Mouse (Mus musculus) cerebellum, postnatal 36 days (tissue): Measurements from ENCODE around the gene Sh3d19.
A peak's percentile ranks its signal among the peaks of the same experiment; 100 is the strongest.

Experiments used
- DNase-seq, 2 experiments: peaks; one replicate each; pipeline ENCODE4 v3.0.0; 2021 to 2022; ENCODE audit warnings: mixed read lengths in 2 of 2

Sh3d19 gene

DNA sequence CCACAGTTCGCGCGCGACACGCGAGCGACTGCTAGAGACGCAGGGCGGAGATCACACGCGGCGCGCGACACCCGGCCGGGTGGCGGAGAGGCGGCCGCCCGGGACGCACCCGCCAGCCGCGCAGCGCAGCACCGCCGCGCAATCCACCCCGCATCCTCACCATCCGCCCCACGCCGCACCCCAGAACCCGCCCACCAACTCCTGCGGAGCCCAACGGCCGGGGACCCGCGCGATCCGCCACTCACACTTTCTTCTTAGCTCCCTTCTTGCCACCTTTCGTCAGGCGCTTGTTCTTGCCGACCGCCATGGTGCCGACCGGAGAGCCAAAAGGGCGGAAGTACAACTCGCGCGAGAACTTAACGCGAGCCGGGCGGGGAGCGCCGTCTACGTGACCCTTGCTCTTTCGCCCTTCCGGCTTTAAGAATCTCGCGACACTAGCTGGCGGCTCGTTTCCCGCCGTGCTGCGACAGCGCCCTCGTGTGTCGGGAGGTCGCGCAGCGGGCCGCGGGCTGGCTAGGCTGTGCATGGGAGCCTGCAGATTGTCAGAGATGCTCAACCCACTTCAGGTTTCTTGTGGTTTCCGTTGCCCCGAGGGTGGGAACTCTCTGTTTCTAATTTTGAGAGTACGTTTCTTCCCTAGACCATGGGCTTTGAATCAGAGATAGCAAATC is 171.5 kb downstream of the Sh3d19 start, which contains the start of gene Rps3a1:
TSS of gene Rps3a1 (minus strand) at position 440 of the 671 bp plus-strand sequence.
- peak; percentile 99 to 100 for DNase-seq

DNA sequence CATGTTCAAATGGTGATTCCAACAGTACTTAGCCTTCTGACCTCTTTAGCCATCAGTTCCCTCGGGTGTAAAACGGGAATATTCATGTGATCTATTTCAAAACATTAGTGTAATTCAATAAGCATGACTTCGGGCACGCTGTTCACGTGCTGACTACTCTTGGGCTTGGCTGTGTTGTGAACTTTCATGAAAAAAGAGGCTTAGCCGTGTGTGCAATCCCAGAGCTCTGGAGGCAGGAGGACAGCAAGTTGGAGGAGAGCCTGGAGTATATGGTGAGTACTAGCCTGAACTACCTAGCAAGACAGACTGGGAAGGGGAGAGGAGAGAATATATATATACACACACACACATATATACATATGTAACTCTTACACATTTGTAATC is 172.0 kb downstream of the Sh3d19 start:
- DNase-seq = no peak

DNA sequence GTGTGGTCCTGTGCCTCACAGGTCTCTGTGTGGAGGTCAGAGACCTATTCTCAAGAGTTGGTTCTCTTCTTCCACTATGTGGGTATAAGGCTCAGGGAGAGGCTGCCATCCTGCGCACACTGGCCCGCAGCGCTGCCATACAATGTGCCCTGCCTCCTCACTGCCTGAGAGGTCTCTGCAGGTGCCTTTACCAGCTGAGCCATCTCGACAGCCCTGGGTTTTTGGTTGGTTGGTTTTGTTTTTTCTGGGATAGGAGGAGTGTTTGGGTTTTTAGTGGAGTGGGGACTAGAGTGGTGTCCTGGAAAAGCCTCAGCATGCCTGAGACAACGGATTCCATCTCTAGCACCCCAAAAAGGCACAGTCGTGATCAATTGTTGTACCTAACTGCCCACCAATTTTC is 172.4 kb downstream of the Sh3d19 start:
- DNase-seq = no peak

GRCm38 (mm10) chr3:86149063-86149462 is 178.2 kb downstream of the Sh3d19 start:
- DNase-seq = no peak

GRCm38 (mm10) chr3:86149521-86149920 is 178.6 kb downstream of the Sh3d19 start:
- no peak for DNase-seq

GRCm38 (mm10) chr3:86168841-86169425 is 198.0 kb downstream of the Sh3d19 start:
- no peak for DNase-seq

- no peak for DNase-seq
These were observed 208.8 kb downstream of the Sh3d19 start for GRCm38 (mm10) chr3:86179714-86180113.
